Mouse (Mus musculus) lung, postnatal 25 days (tissue): ENCODE measurements around the gene Elp1.

Experiments
- DNase-seq: peaks from one replicate; pipeline ENCODE4 v3.0.0; 2022; ENCODE audit warnings: low spot score

Elp1 gene

GRCm38 (mm10) chr4:56801907-56802668 lies at the start of gene Elp1, which contains the start of gene Fam206a:
TSS of gene Elp1 (minus strand) at chr4:56802331.
TSS of gene Fam206a (plus strand) at chr4:56802345.
- DNase-seq: peak; percentile 93

DNA sequence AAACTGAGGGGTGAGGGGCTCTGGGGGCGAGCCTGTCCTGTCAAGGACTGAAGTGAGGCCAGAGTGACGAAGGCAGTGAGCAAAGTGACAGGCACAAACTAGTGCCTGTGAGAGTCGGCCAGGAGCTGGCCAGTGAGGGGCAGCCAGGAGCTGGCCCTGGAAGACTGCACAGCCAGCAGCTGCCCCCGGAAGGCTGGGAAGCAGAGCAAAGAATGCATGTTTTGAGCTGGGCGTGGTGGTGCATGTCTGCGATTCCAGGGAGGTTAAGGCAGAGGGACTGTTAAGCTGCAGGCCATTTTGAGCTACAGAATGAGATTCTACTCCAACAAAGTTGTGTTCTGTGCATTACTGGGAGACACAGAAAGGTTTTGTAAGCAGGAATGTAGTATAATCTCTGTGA lies 48.6 kb upstream of the Elp1 start:
- no peak for DNase-seq

- DNase-seq: no peak
Observed at GRCm38 (mm10) chr4:56848044-56848443, 45.9 kb upstream of the Elp1 start.

DNA sequence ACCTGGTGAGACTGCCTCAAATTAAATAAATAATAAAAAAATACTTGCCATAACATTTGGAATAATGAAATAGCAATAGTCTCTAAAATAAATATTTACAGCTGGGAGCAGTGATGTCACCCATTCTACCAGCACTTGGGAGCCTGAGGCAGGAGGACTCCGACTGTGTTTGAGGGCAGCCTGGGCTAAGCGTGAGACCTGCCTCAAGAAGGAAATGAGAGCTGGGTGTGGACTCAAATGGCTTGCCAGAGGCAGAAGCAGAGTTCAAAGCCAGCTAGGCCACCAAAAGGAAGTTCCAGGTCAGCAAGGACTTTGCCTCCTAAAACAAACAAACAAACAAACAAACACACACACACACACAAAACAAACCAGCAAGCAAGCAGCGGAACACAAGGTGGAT lies 45.3 kb upstream of the Elp1 start:
- no peak for DNase-seq

DNA sequence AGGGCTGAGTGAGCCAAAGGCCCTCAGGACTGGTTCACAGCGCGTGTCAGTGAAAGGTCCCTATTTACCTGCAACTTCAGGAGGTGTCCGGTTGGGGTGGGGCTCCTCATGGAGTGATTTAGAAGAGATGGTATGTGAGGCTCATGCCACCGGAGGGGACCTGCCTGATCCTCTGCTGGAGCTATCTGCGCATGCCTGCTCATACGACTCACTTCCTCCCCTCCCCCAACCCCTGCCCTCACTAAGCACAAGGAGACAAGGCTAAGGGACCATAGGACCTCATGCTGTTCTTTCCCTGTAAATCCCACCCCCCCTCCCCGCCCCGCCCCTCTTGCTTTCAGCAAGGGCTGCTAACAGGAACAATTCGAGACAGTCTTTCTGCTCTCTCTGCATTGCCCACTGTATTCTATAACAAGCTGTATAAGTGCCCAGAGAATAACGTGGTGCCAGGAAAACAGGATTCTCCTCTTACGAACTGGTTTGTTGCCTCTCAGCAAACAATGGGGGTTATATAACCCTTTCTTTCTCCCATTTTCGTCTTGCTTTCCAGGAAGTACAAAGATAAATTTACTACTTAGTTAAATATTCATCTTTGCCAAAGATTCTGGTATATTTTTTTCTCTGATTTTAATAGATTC lies 43.9 kb upstream of the Elp1 start:
- DNase-seq: no peak

DNA sequence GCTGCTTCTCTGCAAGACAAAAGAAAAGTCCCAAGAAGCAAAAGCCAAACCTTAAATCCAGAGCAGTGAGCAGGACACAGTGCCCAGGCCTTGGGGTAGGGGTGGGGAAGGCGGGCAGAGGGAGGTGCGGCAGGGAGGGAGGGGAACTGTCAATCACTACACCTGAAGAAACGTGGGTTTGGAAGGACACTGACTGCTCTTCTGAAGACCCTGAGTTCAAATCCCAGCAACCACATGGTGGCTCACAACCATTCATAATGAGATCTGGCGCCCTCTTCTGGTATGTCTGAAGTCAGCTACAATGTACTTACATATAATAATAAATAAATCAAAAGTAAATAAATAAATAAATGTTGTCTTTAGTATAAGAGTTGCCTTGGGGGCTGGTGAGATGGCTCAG lies 42.8 kb upstream of the Elp1 start:
- DNase-seq: no peak

DNA sequence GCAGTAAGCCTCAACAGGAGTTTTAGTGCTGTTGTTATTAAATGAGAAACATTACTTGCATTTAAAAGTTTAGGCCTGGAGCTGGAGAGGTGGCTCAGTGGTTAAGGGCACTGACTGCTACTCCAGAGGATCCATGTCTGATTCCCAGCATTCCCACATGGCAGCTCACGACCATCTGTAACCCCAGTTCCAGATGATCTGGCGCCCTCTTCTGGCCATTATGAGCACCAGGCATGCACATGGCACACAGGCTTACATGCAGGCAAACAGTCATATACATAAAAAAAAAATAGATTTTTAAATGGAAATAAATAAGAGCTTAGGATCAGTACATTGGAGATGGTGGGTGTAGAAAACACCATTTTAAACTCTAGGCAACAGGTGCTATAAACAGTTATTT lies 41.8 kb upstream of the Elp1 start:
- no peak for DNase-seq

DNA sequence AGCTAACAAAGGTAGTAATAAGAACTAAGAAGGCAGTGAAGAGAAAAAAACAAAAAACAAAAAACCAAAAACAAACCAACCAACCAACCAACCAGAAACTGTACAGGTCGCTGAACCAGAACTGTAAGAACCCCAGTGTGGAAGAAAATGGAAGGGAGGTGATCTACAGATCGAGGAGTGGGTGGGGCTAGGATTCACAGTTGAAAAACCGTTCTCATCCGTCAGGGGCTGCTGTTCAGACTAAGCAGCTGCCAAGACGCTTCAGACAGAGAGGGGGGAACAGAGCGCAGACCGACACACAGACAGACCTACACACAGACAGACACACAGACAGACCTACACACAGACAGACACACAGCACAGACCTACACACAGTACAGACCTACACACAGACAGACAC lies 40.4 kb upstream of the Elp1 start:
- no peak for DNase-seq

DNA sequence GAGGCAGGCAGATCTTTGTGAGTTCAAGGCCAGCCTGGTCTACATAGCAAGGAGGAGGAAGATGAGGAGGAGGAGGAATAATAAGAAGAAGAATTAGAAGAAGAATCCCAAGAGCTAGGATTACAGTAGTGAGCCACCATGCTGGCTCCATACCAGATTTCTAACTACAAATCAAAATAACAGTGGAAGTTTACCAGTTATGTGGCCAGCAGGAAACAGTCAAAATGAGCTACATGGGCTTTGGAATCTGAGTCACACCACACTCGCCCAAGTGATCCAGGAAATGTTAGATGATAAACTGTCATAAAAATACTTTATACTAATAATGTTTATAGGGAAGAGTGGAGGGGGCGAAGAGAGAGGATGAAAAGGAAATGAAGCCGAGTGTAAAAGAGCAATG lies 38.2 kb upstream of the Elp1 start:
- no peak for DNase-seq

DNA sequence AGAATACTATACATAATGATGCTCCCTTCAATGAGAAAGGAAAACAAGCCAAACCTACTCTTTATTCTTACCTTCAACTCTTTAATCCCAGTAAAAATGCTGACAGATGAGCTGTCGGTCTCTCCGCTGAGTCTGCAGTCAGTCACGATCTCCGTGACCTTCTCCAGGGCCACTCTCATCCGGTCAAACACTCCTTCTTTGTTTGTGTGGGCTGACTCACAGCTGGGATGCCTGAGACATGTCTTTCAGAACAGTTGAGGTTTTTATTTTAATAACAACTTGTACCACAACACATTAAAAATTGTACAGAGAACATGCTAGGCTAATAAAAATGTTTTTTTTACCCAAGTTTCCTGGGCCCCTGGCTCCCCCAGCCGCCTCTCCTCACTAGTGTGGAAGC lies 35.5 kb upstream of the Elp1 start:
- no peak for DNase-seq

- DNase-seq: no peak
Observed at GRCm38 (mm10) chr4:56831998-56832397, 29.9 kb upstream of the Elp1 start.

GRCm38 (mm10) chr4:56831013-56831609 lies 29.0 kb upstream of the Elp1 start:
- DNase-seq: peak; percentile 21

DNA sequence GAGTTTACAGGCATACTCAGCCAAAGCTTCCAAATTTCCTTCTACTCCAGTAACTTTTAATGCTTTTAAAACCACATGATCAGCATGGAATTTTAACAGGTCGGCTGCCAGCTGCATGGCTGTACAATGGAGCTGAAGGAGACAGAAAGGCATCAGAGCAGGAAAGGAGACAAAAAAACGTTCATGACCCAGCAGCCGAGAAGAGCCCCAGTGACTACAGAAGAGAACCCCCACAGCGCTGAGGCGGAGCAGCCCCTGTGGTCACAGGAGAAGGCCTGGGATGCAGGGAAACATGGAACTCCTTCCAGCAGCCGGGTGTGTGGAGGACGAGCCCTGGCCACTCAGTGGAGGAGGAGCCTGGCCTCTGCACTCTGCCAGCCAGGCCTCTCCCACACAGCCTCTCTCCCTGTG lies 27.4 kb upstream of the Elp1 start:
- DNase-seq: peak; percentile 14

DNA sequence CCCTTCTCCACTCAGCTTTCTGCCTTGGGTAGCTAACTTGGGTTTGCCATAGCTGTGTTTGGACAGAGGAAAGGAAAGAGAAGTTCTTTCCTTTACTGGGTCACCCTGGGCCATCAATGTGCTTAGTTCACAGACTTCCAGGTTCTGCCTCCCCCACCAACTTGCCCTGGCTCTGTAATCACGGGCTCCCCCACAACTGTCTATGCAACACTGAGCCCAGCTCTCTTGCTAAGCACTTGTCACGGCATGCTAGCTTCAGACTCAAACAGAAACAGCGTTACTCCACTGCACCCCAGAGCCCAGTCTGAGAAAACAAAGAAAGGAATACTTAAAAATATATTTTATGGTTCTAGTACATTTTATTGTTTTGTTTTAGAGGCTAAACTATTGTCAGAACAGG lies 26.8 kb upstream of the Elp1 start:
- no peak for DNase-seq

DNA sequence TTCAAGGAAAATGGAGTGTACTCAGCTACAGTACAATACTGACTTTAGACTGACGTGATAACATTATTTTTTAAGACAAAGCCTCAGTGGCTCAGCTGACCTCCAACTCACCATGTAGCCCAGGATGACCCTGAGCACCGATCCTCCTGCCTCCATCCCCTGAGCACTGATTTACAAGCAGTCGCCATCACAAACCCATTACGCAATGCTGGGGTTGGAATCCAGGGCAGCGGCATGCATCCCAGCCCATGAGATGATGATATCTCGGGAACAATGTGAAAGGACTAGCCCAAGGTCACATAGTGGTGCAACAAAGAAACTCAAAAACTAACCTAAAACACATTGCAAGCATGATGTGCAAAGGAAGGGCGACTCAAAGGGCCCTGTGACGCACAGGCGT lies 22.1 kb upstream of the Elp1 start:
- DNase-seq: no peak

GRCm38 (mm10) chr4:56820017-56820550 lies 18.0 kb upstream of the Elp1 start:
- DNase-seq: peak; percentile 26

- DNase-seq: no peak
Observed at GRCm38 (mm10) chr4:56815131-56815530, 13.0 kb upstream of the Elp1 start.

DNA sequence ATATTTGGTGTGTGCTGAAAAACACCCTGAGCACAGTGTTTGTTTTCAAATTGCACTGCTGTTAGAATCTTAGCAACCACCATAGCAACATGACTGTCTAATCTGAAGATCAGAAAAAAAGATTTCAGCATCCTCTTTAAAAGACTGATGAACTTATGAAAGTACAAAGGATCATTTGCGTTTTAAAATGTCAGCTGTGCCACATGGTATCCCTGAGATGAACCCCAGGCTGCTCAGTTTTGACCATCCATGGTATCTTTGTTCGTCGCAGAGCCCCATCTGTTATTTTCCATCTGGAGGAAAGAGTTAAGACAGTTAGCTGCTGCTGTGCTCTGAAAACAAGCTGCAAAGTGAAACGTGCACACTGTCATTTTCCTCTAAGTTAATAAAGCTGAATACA lies 10.0 kb upstream of the Elp1 start:
- no peak for DNase-seq

- DNase-seq: no peak
Observed at GRCm38 (mm10) chr4:56811642-56812041, 9.5 kb upstream of the Elp1 start.

GRCm38 (mm10) chr4:56809050-56809449 lies 6.9 kb upstream of the Elp1 start:
- DNase-seq: no peak

DNA sequence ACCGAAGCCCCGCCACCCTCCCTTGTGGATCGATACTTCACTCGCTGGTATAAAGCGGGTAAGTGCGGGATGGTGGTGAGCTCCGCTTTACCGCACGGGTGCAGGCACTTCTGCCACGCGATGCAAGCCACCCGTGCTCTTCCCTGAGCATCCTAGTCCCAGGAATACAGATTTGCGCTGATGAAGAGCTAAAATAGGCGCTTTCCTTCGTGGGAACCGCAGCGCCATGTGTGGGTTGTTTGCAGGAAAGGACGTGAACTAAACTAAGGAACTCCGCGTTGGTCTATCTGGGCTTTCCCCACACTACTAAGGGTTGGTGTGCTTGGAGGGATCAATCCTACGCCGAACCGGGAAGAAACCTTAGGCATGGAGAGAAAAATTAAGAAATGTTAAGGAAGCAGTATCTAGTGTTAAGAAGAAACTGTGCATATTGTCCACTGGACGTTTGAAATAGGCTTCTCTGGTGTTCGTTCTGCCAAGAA lies 579 bp upstream of the Elp1 start:
- DNase-seq: no peak

DNA sequence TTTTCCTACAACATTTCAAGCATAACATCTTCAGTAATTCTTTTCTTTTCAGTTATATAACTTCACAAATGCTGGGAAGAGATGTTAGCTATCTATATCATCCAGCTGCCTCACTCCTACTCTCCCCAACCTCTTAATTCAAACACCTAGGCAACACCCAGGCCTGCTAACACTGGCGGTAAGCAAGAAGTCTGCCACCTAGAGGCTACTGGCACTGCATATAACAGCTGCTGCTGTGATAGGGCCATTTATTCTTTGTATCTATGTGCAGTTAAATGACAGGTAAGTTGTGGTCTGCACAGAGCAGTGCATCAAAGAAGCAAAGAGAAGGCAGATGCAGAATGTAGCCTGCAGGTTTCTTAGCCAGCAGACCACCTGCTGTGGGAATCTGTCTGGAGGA lies 10.8 kb downstream of the Elp1 start:
- peak; percentile 32 for DNase-seq

- no peak for DNase-seq
Observed at GRCm38 (mm10) chr4:56771065-56771464, 31.1 kb downstream of the Elp1 start.
